Mouse (Mus musculus) forebrain, embryonic 13.5 days (tissue): ENCODE measurements around the gene Drd1. TPM values are rescaled to one million over a fixed set of nuclear protein-coding genes. Genes with fewer than 3 reads are reported as not detected.

Experiments used
- ATAC-seq: fragments of 200-750 bp; cut with Nextera tagmentation; 2 replicates; pipeline ENCODE4 v1.8.0; 2017
- H3K27ac ChIP-seq: fragments of 300-500 bp; sonication (generic); 2 replicates; pipeline ENCODE4 v1.5.1; 2015; ENCODE audit warnings: inconsistent platforms, mild to moderate bottlenecking, moderate library complexity
- H3K27me3 ChIP-seq: fragments of 300-500 bp; sonication (generic); 2 replicates; pipeline ENCODE4 v1.6.1; 2015; ENCODE audit warnings: mild to moderate bottlenecking, inconsistent platforms
- H3K36me3 ChIP-seq: fragments of 300-500 bp; sonication (generic); 2 replicates; pipeline ENCODE4 v1.6.1; 2015; ENCODE audit warnings: mild to moderate bottlenecking, inconsistent platforms; ENCODE audit not compliant: poor library complexity, severe bottlenecking
- H3K4me1 ChIP-seq: fragments of 300-500 bp; sonication (generic); 2 replicates; pipeline ENCODE4 v1.6.1; 2015; ENCODE audit warnings: inconsistent platforms
- H3K4me2 ChIP-seq: fragments of 300-500 bp; sonication (generic); 2 replicates; pipeline ENCODE4 v1.6.1; 2015; ENCODE audit warnings: inconsistent platforms, mild to moderate bottlenecking, moderate library complexity
- H3K4me3 ChIP-seq: fragments of 300-500 bp; sonication (generic); 2 replicates; pipeline ENCODE4 v1.5.1; 2015; ENCODE audit warnings: mild to moderate bottlenecking, inconsistent platforms
- H3K9ac ChIP-seq: fragments of 300-500 bp; sonication (generic); 2 replicates; pipeline ENCODE4 v1.6.1; 2015; ENCODE audit warnings: mild to moderate bottlenecking, inconsistent platforms
- H3K9me3 ChIP-seq: fragments of 300-500 bp; sonication (generic); replicated peaks from 2 replicates; pipeline ENCODE4 v1.6.1; 2016; ENCODE audit warnings: inconsistent platforms
- WGBS: fragments of 180-500 bp; shearing (Covaris S2); methylation state at CpG from one replicate; pipeline ENCODE4 v1.1.7; 2015; 5-methylcytosine and 5-hydroxymethylcytosine counted together
- polyA plus RNA-seq: library from polyadenylated mRNA; unstranded; fragments of >200 nt; fragmentation: Nextera tagmentation; extraction: Ambion mirVana; gene quantifications from 2 replicates; pipeline ENCODE4 v1.2.1, GENCODE M21; 2015

Drd1 gene
- polyA plus RNA-seq, 1 experiment from 2014 or later, result 3.4 TPM

GRCm38 (mm10) chr13:54084178-54084577, 28.7 kb upstream of the Drd1 start:
- Histone ChIP-seq H3K27me3 (no peaks in the 10 kb centered on the region), H3K27ac (no peak overlapping the region), H3K9ac (no peak overlapping the region), H3K36me3 (peaks cover 39% of the 10 kb centered on the region), H3K4me2 (no peak overlapping the region), H3K4me3 (no peak overlapping the region), H3K4me1 (0 out of 2 replicates have a peak, but pooled peaks cover 4% of the 10 kb centered on the region), H3K9me3 (no peaks in the 10 kb centered on the region)
- 59% methylated on average over 4 of the region's 4 CpGs for WGBS
- no peak for ATAC-seq

- H3K36me3 ChIP-seq, result peaks cover 27% of the 10 kb centered on the region
- no peaks in the 10 kb centered on the region for H3K9me3 ChIP-seq
- H3K4me1 ChIP-seq, result 0 out of 2 replicates have a peak, but pooled peaks cover 4% of the 10 kb centered on the region
- H3K27ac ChIP-seq, result no peak overlapping the region
- no peak overlapping the region for H3K4me3 ChIP-seq
- no peaks in the 10 kb centered on the region for H3K27me3 ChIP-seq
- ATAC-seq, result no peak
- H3K9ac ChIP-seq, result no peak overlapping the region
- no peak overlapping the region for H3K4me2 ChIP-seq
- 88% methylated on average over 5 of the region's 5 CpGs for WGBS
Observed at GRCm38 (mm10) chr13:54082946-54083345, 27.4 kb upstream of the Drd1 start.

- H3K27me3 ChIP-seq, result no peaks in the 10 kb centered on the region
- no peak overlapping the region for H3K9ac ChIP-seq
- no peak for ATAC-seq
- no peak overlapping the region for H3K4me3 ChIP-seq
- H3K4me2 ChIP-seq, result no peak overlapping the region
- WGBS, result 90% methylated on average over 1 of the region's 1 CpGs
- H3K36me3 ChIP-seq, result peaks cover 7% of the 10 kb centered on the region
- H3K9me3 ChIP-seq, result no peaks in the 10 kb centered on the region
- no peak overlapping the region for H3K27ac ChIP-seq
- 0 out of 2 replicates have a peak, but pooled peaks cover 4% of the 10 kb centered on the region for H3K4me1 ChIP-seq
Observed at GRCm38 (mm10) chr13:54080785-54081184, 25.3 kb upstream of the Drd1 start.

DNA sequence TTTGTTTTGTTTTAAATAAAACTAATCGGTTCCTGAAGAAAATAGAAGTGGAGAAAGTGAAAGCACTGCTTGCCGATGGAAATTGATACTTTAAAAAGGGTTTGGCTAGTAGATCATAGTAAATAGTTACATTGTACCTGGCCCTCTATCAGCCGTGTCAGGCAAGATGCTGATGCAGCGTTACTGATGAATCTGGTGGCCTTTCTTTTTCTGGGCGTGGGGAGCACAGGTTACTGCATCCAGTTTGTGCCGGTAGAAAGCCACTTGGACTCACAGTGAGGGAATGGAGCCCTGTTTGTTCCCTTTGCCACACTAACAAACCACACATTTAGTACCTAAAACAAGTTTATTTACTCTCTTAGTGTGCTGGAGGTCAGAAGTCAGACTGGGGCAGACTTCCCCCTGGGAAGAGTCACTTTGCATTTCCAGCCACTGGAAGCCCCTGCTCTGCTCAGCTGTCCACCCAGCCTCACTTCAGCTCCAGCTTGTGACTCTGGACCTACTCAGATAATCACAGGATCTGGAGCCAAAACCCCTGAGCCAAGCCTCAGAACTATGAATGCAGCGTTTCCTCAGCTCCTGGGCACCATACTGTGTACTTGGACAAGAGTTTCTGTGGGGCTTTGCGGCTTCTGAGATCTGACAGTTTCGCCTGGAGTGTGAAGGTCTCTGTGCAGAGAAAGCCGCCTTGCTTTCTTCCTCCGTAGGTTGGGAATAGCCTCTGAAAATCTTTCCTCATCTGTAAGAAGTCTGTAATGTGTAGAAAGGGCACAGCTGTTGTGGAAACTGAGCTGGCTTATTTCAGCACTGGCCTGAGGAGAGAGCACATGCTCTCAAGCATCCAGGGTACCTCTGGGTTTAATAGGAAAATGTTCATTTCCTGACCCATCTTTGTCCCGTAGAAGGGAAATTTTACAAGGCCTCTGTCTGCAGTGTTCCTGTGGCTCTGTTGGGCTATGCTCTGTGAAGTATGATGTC, 24.6 kb upstream of the Drd1 start:
- 0 out of 2 replicates have a peak, but pooled peaks cover 1% of the 10 kb centered on the region for H3K4me1 ChIP-seq
- H3K9me3 ChIP-seq, result no peaks in the 10 kb centered on the region
- H3K36me3 ChIP-seq, result no peaks in the 10 kb centered on the region
- H3K27me3 ChIP-seq, result no peaks in the 10 kb centered on the region
- H3K9ac ChIP-seq, result no peak overlapping the region
- 79% methylated on average over 12 of the region's 12 CpGs for WGBS
- no peak for ATAC-seq
- H3K4me3 ChIP-seq, result no peak overlapping the region
- H3K27ac ChIP-seq, result no peak overlapping the region
- no peak overlapping the region for H3K4me2 ChIP-seq

DNA sequence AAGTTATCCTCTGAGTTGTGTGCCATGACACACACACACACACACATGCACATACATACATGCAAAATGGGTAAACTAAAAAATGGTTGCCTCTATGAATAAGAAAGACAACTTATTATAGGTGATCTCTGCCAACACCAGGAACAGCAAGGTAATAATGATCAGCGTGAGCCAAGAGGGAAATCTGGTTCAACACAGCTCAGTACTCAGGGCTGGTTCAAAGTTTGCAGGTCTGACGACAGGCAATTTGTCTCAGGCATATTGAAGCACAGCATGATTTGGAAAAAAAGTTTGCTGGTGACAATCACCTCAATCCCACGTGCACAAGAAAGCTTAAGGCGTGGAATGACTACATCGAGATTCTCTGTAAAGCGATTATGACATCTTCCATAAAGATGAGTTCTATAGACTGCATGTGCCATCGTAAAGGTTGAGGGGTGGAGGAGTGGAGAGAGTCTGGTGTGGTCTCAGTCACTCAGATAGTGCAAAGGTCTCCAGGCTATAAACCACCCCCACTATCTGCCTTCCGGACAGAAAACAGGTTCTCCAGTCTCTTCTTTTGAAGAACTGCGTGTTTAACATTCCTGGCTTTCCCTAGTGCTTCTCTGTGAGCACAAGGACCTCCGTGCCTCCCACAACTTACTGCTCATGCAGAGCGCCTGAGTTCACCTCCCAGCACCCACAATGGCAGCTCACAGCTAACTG, 22.1 kb upstream of the Drd1 start:
- Histone ChIP-seq H3K9ac (no peak overlapping the region), H3K4me1 (peaks cover 11% of the 10 kb centered on the region), H3K36me3 (no peaks in the 10 kb centered on the region), H3K4me3 (no peak overlapping the region), H3K9me3 (no peaks in the 10 kb centered on the region), H3K27me3 (no peaks in the 10 kb centered on the region), H3K4me2 (no peak overlapping the region), H3K27ac (no peak overlapping the region)
- WGBS, result 88% methylated on average over 11 of the region's 11 CpGs
- no peak for ATAC-seq

- WGBS, result 94% methylated on average over 11 of the region's 11 CpGs
Observed at GRCm38 (mm10) chr13:54076762-54077460, 21.4 kb upstream of the Drd1 start.

GRCm38 (mm10) chr13:54076051-54076450, 20.5 kb upstream of the Drd1 start:
- no peak overlapping the region for H3K27ac ChIP-seq
- H3K9me3 ChIP-seq, result no peaks in the 10 kb centered on the region
- H3K36me3 ChIP-seq, result no peaks in the 10 kb centered on the region
- H3K4me3 ChIP-seq, result no peak overlapping the region
- ATAC-seq, result no peak
- 97% methylated on average over 6 of the region's 6 CpGs for WGBS
- no peaks in the 10 kb centered on the region for H3K27me3 ChIP-seq
- no peak overlapping the region for H3K4me2 ChIP-seq
- H3K4me1 ChIP-seq, result peaks cover 17% of the 10 kb centered on the region
- H3K9ac ChIP-seq, result no peak overlapping the region

More at GRCm38 (mm10) chr13:54076762-54077460, 21.4 kb upstream of the Drd1 start:
- H3K4me1 ChIP-seq, result peaks cover 17% of the 10 kb centered on the region
- no peak overlapping the region for H3K9ac ChIP-seq
- no peaks in the 10 kb centered on the region for H3K27me3 ChIP-seq
- no peaks in the 10 kb centered on the region for H3K9me3 ChIP-seq
- ATAC-seq, result no peak
- no peaks in the 10 kb centered on the region for H3K36me3 ChIP-seq
- no peak overlapping the region for H3K27ac ChIP-seq
- no peak overlapping the region for H3K4me2 ChIP-seq
- no peak overlapping the region for H3K4me3 ChIP-seq

DNA sequence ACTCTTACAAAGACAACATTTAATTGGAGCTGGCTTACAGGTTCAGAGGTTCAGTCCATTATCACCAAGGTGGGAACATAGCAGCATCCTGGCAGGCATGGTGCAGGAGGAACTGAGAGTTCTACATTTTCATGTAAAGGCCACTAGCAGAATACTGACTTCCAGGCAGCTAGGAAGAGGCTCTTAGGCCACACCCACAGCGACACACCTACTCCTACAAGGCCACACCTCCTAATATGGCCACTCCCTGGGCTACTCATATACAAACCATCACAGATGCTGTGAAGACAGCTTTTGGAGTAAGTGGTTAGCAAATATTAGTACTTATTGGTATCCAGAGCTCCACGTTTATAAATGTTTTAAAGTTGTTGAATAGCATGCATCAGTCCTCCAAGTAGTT, 19.9 kb upstream of the Drd1 start:
- Histone ChIP-seq H3K9me3 (no peaks in the 10 kb centered on the region), H3K4me1 (peaks cover 17% of the 10 kb centered on the region), H3K27ac (no peak overlapping the region), H3K36me3 (no peaks in the 10 kb centered on the region), H3K27me3 (no peaks in the 10 kb centered on the region), H3K4me3 (no peak overlapping the region), H3K4me2 (no peak overlapping the region), H3K9ac (no peak overlapping the region)
- WGBS, result 91% methylated on average over 2 of the region's 2 CpGs
- ATAC-seq, result no peak

GRCm38 (mm10) chr13:54073491-54073890, 18.0 kb upstream of the Drd1 start:
- Histone ChIP-seq H3K36me3 (no peaks in the 10 kb centered on the region), H3K9ac (no peak overlapping the region), H3K27me3 (no peaks in the 10 kb centered on the region), H3K4me1 (peaks cover 17% of the 10 kb centered on the region), H3K4me2 (peak overlapping the region; percentile 70; the same call in 1 of the 2 replicates), H3K27ac (no peak overlapping the region), H3K9me3 (no peaks in the 10 kb centered on the region), H3K4me3 (peak overlapping the region; percentile 69; the same call in 1 of the 2 replicates)
- ATAC-seq, result no peak
- 76% methylated on average over 2 of the region's 2 CpGs for WGBS

GRCm38 (mm10) chr13:54073066-54073465, 17.6 kb upstream of the Drd1 start:
- ATAC-seq, result no peak
- H3K4me1 ChIP-seq, result peaks cover 21% of the 10 kb centered on the region
- WGBS, result 33% methylated on average over 1 of the region's 1 CpGs
- H3K9ac ChIP-seq, result peak overlapping the region; percentile 81; the same call in 1 of the 2 replicates
- no peaks in the 10 kb centered on the region for H3K36me3 ChIP-seq
- H3K27me3 ChIP-seq, result no peaks in the 10 kb centered on the region
- H3K4me3 ChIP-seq, result peak overlapping the region; percentile 69; the same call in 1 of the 2 replicates
- no peak overlapping the region for H3K27ac ChIP-seq
- H3K9me3 ChIP-seq, result no peaks in the 10 kb centered on the region
- H3K4me2 ChIP-seq, result peak overlapping the region; percentile 70

- Histone ChIP-seq H3K9ac (peak overlapping the region; percentile 81), H3K36me3 (no peaks in the 10 kb centered on the region), H3K4me2 (peak overlapping the region; percentile 70), H3K4me3 (peak overlapping the region; percentile 69), H3K27ac (0 out of 2 replicates have a peak overlapping the region, but pooled peaks have one; percentile 59), H3K4me1 (peaks cover 25% of the 10 kb centered on the region), H3K27me3 (no peaks in the 10 kb centered on the region), H3K9me3 (no peaks in the 10 kb centered on the region)
- WGBS, result 33% methylated on average over 10 of the region's 10 CpGs
- no peak for ATAC-seq
Observed at GRCm38 (mm10) chr13:54072526-54073057, 17.1 kb upstream of the Drd1 start.
